Comparison of ENCODE assay signal across 8 mouse cellular contexts in genomic region chr9:54336532-54337144, GRCm38 (mm10). TPM values are rescaled to one million over a fixed set of nuclear protein-coding genes. Genes with fewer than 3 reads are reported as not detected.
DNase-seq lines count a peak whose midpoint lies in the region.

No protein-coding gene starts in this region.

- no peaks in the 10 kb centered on the region for H3K27me3 ChIP-seq in splenic B cell, adult 2 months (ENCODE audit: control insufficient read depth, insufficient read depth, low read length, poor library complexity, severe bottlenecking)

- intact Hi-C loops in gastrocnemius, postnatal 14 days (cut with DNase I; ENCODE audit: low total_unique reads) = loop anchor here (5.0 kb wide), 2 partner anchors 154 to 344 kb away; no protein-coding TSS in a partner anchor

- no peaks in the 10 kb centered on the region for H3K36me3 ChIP-seq in splenic B cell, adult 2 months (ENCODE audit: control insufficient read depth, insufficient read depth, low read length, poor library complexity, severe bottlenecking)

- DNase-seq in gastrocnemius, postnatal 10 days = peak; percentile 36
- no peak for DNase-seq in gastrocnemius, postnatal 14 days
- DNase-seq in WW6 (ENCODE audit: low read depth, low spot score) = peak; percentile 18
- DNase-seq in cerebellum, postnatal 25 days = peak; percentile 47 to 72
- peak; percentile 53 to 79 for DNase-seq in frontal cortex, postnatal 36 days (ENCODE audit: low spot score in 2 of 2)
- peak; percentile 73 to 81 for DNase-seq in layer of hippocampus, postnatal 10 days (ENCODE audit: low spot score in 2 of 2)
- peak; percentile 82 for DNase-seq in mesoderm, embryonic 11.5 days (ENCODE audit: low read depth, low spot score)
- peak; percentile 3 for DNase-seq in splenic B cell, adult 2 months (ENCODE audit: low read depth, low spot score)

RNA-seq across cellular contexts. Expression of gene Gldn, which starts 50.4 kb away (rescaled TPM):
- 1 to 10 TPM; 3.3 to 4.2 TPM for total RNA-seq in gastrocnemius, postnatal 10 days (2021)
- 1 to 10 TPM; 1.3 to 3.9 TPM for total RNA-seq in gastrocnemius, postnatal 14 days (2021)
- total RNA-seq in layer of hippocampus, postnatal 10 days (2021) = 1 to 10 TPM; 1.0 to 1.6 TPM
